Mouse (Mus musculus): ENCODE results near the gene Hmcn1. TPM values are rescaled to one million over a fixed set of nuclear protein-coding genes. Genes with fewer than 3 reads are reported as not detected.
A peak's percentile ranks its signal among the peaks of the same experiment; 100 is the strongest.

Gene Hmcn1
- total and polyA plus RNA-seq, 3 experiments = not detected

GRCm38 (mm10) chr1:151040290-151040689, 47.1 kb upstream of the Hmcn1 start:
- H3K9ac ChIP-seq (ENCODE audit: control insufficient read depth, low read depth, low read length, poor library complexity, severe bottlenecking) = 0 out of 2 replicates have a peak overlapping the region, but pooled peaks have one; percentile 15
- H3K4me1 ChIP-seq (ENCODE audit: control insufficient read depth in 1 of 2, insufficient read depth in 2 of 2, low read length in 2 of 2) = peaks cover 3 to 12% of the 10 kb centered on the region in 2 experiments; a peak in 3 of 4 replicates
- peak overlapping the region; percentile 40 to 58 for H3K4me3 ChIP-seq (ENCODE audit: control insufficient read depth in 1 of 2, insufficient read depth in 1 of 2, low read depth in 2 of 2, low read length in 2 of 2)
- TF ChIP-seq UBTF (IDR thresholded peaks at IDR 0.05; ENCODE audit: borderline replicate concordance, insufficient read depth, low read depth, low read length) (no peak), CTCF (IDR thresholded peaks at IDR 0.05 in 2 of 3, conservative IDR thresholded peaks at IDR 0.05 in 1 of 3; ENCODE audit: control insufficient read depth in 1 of 3, insufficient read depth in 1 of 3, low read depth in 2 of 3, low read length in 3 of 3, poor library complexity in 1 of 3, severe bottlenecking in 1 of 3) (no peak), SIN3A (IDR thresholded peaks at IDR 0.05; ENCODE audit: low read length) (no peak), RCOR1 (IDR thresholded peaks at IDR 0.05; ENCODE audit: low read depth, low read length) (no peak), NRF1 (IDR thresholded peaks at IDR 0.05; ENCODE audit: insufficient read depth, low read depth, low read length, poor library complexity, severe bottlenecking) (no peak), EP300 (IDR thresholded peaks at IDR 0.05; ENCODE audit: low read depth in 1 of 2, low read length in 2 of 2) (no peak), KAT2A (conservative IDR thresholded peaks at IDR 0.05; ENCODE audit: low read depth, low read length) (no peak)
- no peaks in the 10 kb centered on the region for H3K36me3 ChIP-seq (ENCODE audit: control insufficient read depth in 1 of 2, insufficient read depth in 2 of 2, low read length in 2 of 2)
- H3K27me3 ChIP-seq (ENCODE audit: control insufficient read depth in 1 of 2, insufficient read depth in 2 of 2, low read length in 2 of 2) = peaks cover 2% of the 10 kb centered on the region in 2 experiments; a peak in 3 of 4 replicates
- no peaks in the 10 kb centered on the region for H3K79me2 ChIP-seq (ENCODE audit: control insufficient read depth, insufficient read depth, low read length, poor library complexity)
- H3K9me3 ChIP-seq (replicated peaks; ENCODE audit: insufficient read depth, low read length) = no peaks in the 10 kb centered on the region
- DNase-seq (ENCODE audit: low read depth, low spot score) = peak; percentile 14
- no peak overlapping the region for H3K27ac ChIP-seq (ENCODE audit: control insufficient read depth, low read depth, low read length)

GRCm38 (mm10) chr1:151039189-151039588, 46.0 kb upstream of the Hmcn1 start:
- Histone ChIP-seq H3K36me3 (ENCODE audit: control insufficient read depth in 1 of 2, insufficient read depth in 2 of 2, low read length in 2 of 2) (no peaks in the 10 kb centered on the region), H3K27ac (ENCODE audit: control insufficient read depth, low read depth, low read length) (no peak overlapping the region), H3K9ac (ENCODE audit: control insufficient read depth, low read depth, low read length, poor library complexity, severe bottlenecking) (no peak overlapping the region), H3K9me3 (replicated peaks; ENCODE audit: insufficient read depth, low read length) (no peaks in the 10 kb centered on the region), H3K27me3 (ENCODE audit: control insufficient read depth in 1 of 2, insufficient read depth in 2 of 2, low read length in 2 of 2) (peaks cover 0 to 2% of the 10 kb centered on the region in 2 experiments; a peak in 2 of 4 replicates), H3K4me3 (ENCODE audit: control insufficient read depth in 1 of 2, insufficient read depth in 1 of 2, low read depth in 2 of 2, low read length in 2 of 2) (no peak overlapping the region), H3K4me1 (ENCODE audit: control insufficient read depth in 1 of 2, insufficient read depth in 2 of 2, low read length in 2 of 2) (peaks cover 3 to 12% of the 10 kb centered on the region in 2 experiments; a peak in 3 of 4 replicates), H3K79me2 (ENCODE audit: control insufficient read depth, insufficient read depth, low read length, poor library complexity) (no peaks in the 10 kb centered on the region)
- no peak for DNase-seq (ENCODE audit: low read depth, low spot score)
- peak; percentile 47; the same call in 1 of the 2 replicates for TF ChIP-seq USF1 (IDR thresholded peaks at IDR 0.05; ENCODE audit: low read depth, low read length)
- TF ChIP-seq EP300 (IDR thresholded peaks at IDR 0.05; ENCODE audit: low read depth in 1 of 2, low read length in 2 of 2) = no peak

GRCm38 (mm10) chr1:151038566-151038965, 45.3 kb upstream of the Hmcn1 start:
- Histone ChIP-seq H3K36me3 (ENCODE audit: control insufficient read depth in 1 of 2, insufficient read depth in 2 of 2, low read length in 2 of 2) (no peaks in the 10 kb centered on the region), H3K4me3 (ENCODE audit: control insufficient read depth in 1 of 2, insufficient read depth in 1 of 2, low read depth in 2 of 2, low read length in 2 of 2) (no peak overlapping the region), H3K4me1 (ENCODE audit: control insufficient read depth in 1 of 2, insufficient read depth in 2 of 2, low read length in 2 of 2) (peaks cover 3 to 12% of the 10 kb centered on the region in 2 experiments; a peak in 3 of 4 replicates), H3K79me2 (ENCODE audit: control insufficient read depth, insufficient read depth, low read length, poor library complexity) (no peaks in the 10 kb centered on the region), H3K9ac (ENCODE audit: control insufficient read depth, low read depth, low read length, poor library complexity, severe bottlenecking) (no peak overlapping the region), H3K27ac (ENCODE audit: control insufficient read depth, low read depth, low read length) (no peak overlapping the region), H3K9me3 (replicated peaks; ENCODE audit: insufficient read depth, low read length) (no peaks in the 10 kb centered on the region), H3K27me3 (ENCODE audit: control insufficient read depth in 1 of 2, insufficient read depth in 2 of 2, low read length in 2 of 2) (no peaks in the 10 kb centered on the region; a peak in 2 of 4 replicates)
- no peak for DNase-seq (ENCODE audit: low read depth, low spot score)
- no peak for TF ChIP-seq CTCF (IDR thresholded peaks at IDR 0.05 in 2 of 3, conservative IDR thresholded peaks at IDR 0.05 in 1 of 3; ENCODE audit: control insufficient read depth in 1 of 3, insufficient read depth in 1 of 3, low read depth in 2 of 3, low read length in 3 of 3, poor library complexity in 1 of 3, severe bottlenecking in 1 of 3)
- no peak for TF ChIP-seq ETS1 (IDR thresholded peaks at IDR 0.05; ENCODE audit: low read depth, low read length)
- TF ChIP-seq MYB (IDR thresholded peaks at IDR 0.05; ENCODE audit: low read depth, low read length) = no peak
- TF ChIP-seq POLR2A (IDR thresholded peaks at IDR 0.05; ENCODE audit: control insufficient read depth in 1 of 2, insufficient read depth in 1 of 2, low read depth in 1 of 2, low read length in 2 of 2, poor library complexity in 1 of 2) = no peak
- TF ChIP-seq TAL1 (IDR thresholded peaks at IDR 0.05; ENCODE audit: low read length) = no peak
- no peak for TF ChIP-seq TBP (IDR thresholded peaks at IDR 0.05; ENCODE audit: low read depth, low read length)
- TF ChIP-seq MAFK (IDR thresholded peaks at IDR 0.05; ENCODE audit: borderline replicate concordance, low read depth, low read length) = no peak
- no peak for TF ChIP-seq NELFE (IDR thresholded peaks at IDR 0.05; ENCODE audit: low read depth, low read length)
- TF ChIP-seq EP300 (IDR thresholded peaks at IDR 0.05; ENCODE audit: low read depth in 1 of 2, low read length in 2 of 2) = no peak
- no peak for TF ChIP-seq BHLHE40 (IDR thresholded peaks at IDR 0.05; ENCODE audit: borderline replicate concordance, low read depth, low read length)
- no peak for TF ChIP-seq RCOR1 (IDR thresholded peaks at IDR 0.05; ENCODE audit: low read depth, low read length)
- no peak for TF ChIP-seq HCFC1 (IDR thresholded peaks at IDR 0.05; ENCODE audit: low read depth, low read length)
- no peak for TF ChIP-seq POLR2AphosphoS2 (IDR thresholded peaks at IDR 0.05; ENCODE audit: low read length)
- TF ChIP-seq JUND (IDR thresholded peaks at IDR 0.05; ENCODE audit: low read depth, low read length) = no peak
- TF ChIP-seq RAD21 (IDR thresholded peaks at IDR 0.05; ENCODE audit: low read depth, low read length) = no peak
- TF ChIP-seq TCF12 (IDR thresholded peaks at IDR 0.05; ENCODE audit: low read depth, low read length) = no peak
- no peak for TF ChIP-seq ELF1 (IDR thresholded peaks at IDR 0.05; ENCODE audit: low read depth, low read length)
- no peak for TF ChIP-seq MEF2A (IDR thresholded peaks at IDR 0.05; ENCODE audit: extremely low read depth, insufficient replicate concordance, low read depth, low read length, poor library complexity, severe bottlenecking)
